Mouse (Mus musculus): ENCODE measurements around the gene Sparcl1. TPM values are rescaled to one million over a fixed set of nuclear protein-coding genes. Genes with fewer than 3 reads are reported as not detected.
A peak's percentile ranks its signal among the peaks of the same experiment; 100 is the strongest.

Sparcl1 gene
- polyA plus RNA-seq, 1 experiment from 2014 or later: 49.8 TPM

DNA sequence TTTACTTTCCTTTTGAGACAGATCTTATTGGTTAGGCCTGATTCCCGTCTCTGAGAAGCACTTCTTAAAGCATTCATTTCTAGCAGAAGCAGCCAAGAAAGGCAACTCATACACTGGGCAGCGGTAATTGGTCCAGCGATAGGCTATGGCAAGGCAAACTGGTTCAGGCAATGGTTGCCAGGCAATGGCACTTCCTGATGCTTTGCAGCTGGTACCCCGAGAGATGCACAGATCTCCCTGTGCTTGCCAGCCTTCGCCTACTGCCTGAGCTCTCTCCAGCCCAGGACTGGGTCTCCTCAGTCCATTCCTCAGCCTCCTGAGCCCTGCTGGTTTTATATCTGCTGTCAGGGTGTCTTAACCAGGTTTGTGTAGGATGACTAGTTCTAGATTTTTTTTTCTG, 53.1 kb downstream of the Sparcl1 start:
- no peaks in the 10 kb centered on the region; the same call in 1 of the 2 replicates for H3K36me3 ChIP-seq (ENCODE audit: control insufficient read depth, insufficient read depth, low read length)
- H3K27ac ChIP-seq (ENCODE audit: low read depth, low read length): no peak overlapping the region
- H3K9me3 ChIP-seq (ENCODE audit: control insufficient read depth, low read length): no peaks in the 10 kb centered on the region
- no peak overlapping the region for H3K9ac ChIP-seq (ENCODE audit: low read length)
- no peak overlapping the region for H3K4me2 ChIP-seq
- H3K4me1 ChIP-seq (ENCODE audit: control insufficient read depth, insufficient read depth, low read length): no peaks in the 10 kb centered on the region
- DNase-seq (ENCODE audit: low spot score, missing footprints) (no peak), ATAC-seq (ENCODE audit: low FRiP score) (no peak)
- no peak overlapping the region for H3K4me3 ChIP-seq (ENCODE audit: low read depth, low read length)
- 93% methylated on average over 5 of the region's 5 CpGs for WGBS
- H3K27me3 ChIP-seq (ENCODE audit: control insufficient read depth, insufficient read depth, low read length): no peaks in the 10 kb centered on the region

DNA sequence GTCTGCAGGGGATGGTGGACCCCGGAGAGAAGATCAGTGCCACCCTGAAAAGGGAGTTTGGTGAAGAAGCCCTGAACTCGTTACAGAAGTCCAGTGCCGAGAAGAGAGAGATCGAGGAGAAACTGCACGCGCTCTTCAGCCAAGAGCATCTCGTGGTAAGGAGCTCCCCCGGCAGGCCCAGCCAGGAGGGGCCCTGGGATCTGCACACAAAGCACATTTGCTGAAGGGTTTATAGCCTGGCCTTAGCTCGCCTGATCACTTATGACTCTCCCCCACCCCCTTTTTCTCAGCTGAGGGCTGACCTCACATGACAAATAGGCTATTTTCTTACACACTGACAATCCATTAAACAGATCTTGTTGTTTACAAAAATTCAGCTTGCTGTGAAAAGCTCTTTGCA, 53.9 kb downstream of the Sparcl1 start:
- no peaks in the 10 kb centered on the region for H3K27me3 ChIP-seq (ENCODE audit: control insufficient read depth, insufficient read depth, low read length)
- no peak overlapping the region for H3K27ac ChIP-seq (ENCODE audit: low read depth, low read length)
- H3K36me3 ChIP-seq (ENCODE audit: control insufficient read depth, insufficient read depth, low read length): no peaks in the 10 kb centered on the region; the same call in 1 of the 2 replicates
- DNase-seq (ENCODE audit: low spot score, missing footprints): no peak
- no peak overlapping the region for H3K9ac ChIP-seq (ENCODE audit: low read length)
- no peak overlapping the region for H3K4me3 ChIP-seq (ENCODE audit: low read depth, low read length)
- H3K4me2 ChIP-seq: no peak overlapping the region
- no peaks in the 10 kb centered on the region for H3K4me1 ChIP-seq (ENCODE audit: control insufficient read depth, insufficient read depth, low read length)
- no peak for ATAC-seq (ENCODE audit: low FRiP score)
- 84% methylated on average over 9 of the region's 9 CpGs for WGBS
- H3K9me3 ChIP-seq (ENCODE audit: control insufficient read depth, low read length): no peaks in the 10 kb centered on the region

DNA sequence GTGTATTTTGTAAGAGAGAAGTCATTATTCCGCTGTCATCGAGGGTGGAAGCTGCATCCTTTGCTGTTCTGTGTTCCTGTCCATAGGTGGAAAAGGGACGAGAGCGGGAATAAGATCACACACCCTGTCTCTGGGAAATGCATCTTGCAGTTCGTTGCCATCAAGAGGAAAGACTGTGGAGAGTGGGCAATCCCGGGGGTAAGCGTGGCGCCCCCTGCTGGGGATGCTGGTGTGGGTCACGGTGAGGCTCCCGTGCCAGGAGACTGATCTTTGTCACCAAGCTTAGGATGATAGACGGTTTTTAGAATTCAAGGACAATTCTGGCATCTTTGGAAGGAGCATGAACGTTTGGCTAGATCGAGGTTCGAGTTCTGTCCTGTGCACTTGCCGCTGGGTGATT, 55.5 kb downstream of the Sparcl1 start:
- Histone ChIP-seq H3K4me3 (ENCODE audit: low read depth, low read length) (no peak overlapping the region), H3K36me3 (ENCODE audit: control insufficient read depth, insufficient read depth, low read length) (no peaks in the 10 kb centered on the region; the same call in 1 of the 2 replicates), H3K27ac (ENCODE audit: low read depth, low read length) (no peak overlapping the region), H3K27me3 (ENCODE audit: control insufficient read depth, insufficient read depth, low read length) (no peaks in the 10 kb centered on the region), H3K9ac (ENCODE audit: low read length) (no peak overlapping the region), H3K9me3 (ENCODE audit: control insufficient read depth, low read length) (no peaks in the 10 kb centered on the region), H3K4me2 (no peak overlapping the region), H3K4me1 (ENCODE audit: control insufficient read depth, insufficient read depth, low read length) (no peaks in the 10 kb centered on the region)
- 0 out of 2 replicates have a peak, but pooled peaks have one; percentile 9 for ATAC-seq (ENCODE audit: low FRiP score)
- no peak for DNase-seq (ENCODE audit: low spot score, missing footprints)
- WGBS: 62% methylated on average over 15 of the region's 15 CpGs

DNA sequence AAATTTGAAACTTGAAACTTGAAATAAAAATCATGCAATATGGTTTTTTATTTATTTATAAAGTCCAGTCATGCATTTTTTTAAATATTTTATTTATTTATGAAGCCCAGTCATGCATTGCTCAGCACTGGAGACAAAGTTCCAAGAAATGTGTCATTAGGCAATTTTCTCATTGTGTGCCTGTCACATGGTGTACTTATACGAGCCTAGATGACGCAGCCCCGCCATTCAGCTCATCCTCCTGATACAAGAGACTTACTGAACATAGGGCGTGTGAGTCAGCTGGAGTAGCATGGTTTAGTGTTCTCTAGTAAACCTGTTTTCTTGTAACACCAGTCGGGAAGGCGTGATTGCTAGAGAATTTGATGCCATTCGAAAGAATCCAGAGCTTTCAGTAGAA, 57.2 kb downstream of the Sparcl1 start:
- Histone ChIP-seq H3K9ac (ENCODE audit: low read length) (no peak overlapping the region), H3K27me3 (ENCODE audit: control insufficient read depth, insufficient read depth, low read length) (no peaks in the 10 kb centered on the region), H3K36me3 (ENCODE audit: control insufficient read depth, insufficient read depth, low read length) (peaks cover 6% of the 10 kb centered on the region), H3K9me3 (ENCODE audit: control insufficient read depth, low read length) (no peaks in the 10 kb centered on the region), H3K4me3 (ENCODE audit: low read depth, low read length) (no peak overlapping the region), H3K27ac (ENCODE audit: low read depth, low read length) (no peak overlapping the region), H3K4me1 (ENCODE audit: control insufficient read depth, insufficient read depth, low read length) (no peaks in the 10 kb centered on the region), H3K4me2 (no peak overlapping the region)
- ATAC-seq (ENCODE audit: low FRiP score): no peak
- WGBS: 92% methylated on average over 7 of the region's 7 CpGs
- no peak for DNase-seq (ENCODE audit: low spot score, missing footprints)

DNA sequence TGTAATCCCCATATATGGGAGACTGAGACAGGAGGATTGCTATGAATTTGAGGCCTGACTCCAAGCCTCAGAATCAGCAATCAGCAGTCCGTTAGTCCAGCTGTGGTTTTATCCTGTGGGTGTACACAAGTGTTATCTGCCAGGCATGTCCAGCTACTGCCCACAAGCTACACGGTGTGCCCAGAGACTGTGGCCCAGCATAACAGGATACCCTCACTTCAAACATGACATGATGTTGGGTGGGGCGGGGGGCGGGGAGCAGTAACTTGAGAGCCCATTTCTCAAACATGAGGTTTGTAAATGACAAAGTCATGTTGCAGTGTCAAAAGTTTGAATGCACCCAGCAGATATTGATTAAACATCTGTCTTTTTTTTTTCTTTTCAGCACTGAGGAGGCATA, 57.7 kb downstream of the Sparcl1 start:
- Histone ChIP-seq H3K27me3 (ENCODE audit: control insufficient read depth, insufficient read depth, low read length) (no peaks in the 10 kb centered on the region), H3K36me3 (ENCODE audit: control insufficient read depth, insufficient read depth, low read length) (peaks cover 10% of the 10 kb centered on the region), H3K9ac (ENCODE audit: low read length) (no peak overlapping the region), H3K9me3 (ENCODE audit: control insufficient read depth, low read length) (no peaks in the 10 kb centered on the region), H3K27ac (ENCODE audit: low read depth, low read length) (no peak overlapping the region), H3K4me3 (ENCODE audit: low read depth, low read length) (no peak overlapping the region), H3K4me1 (ENCODE audit: control insufficient read depth, insufficient read depth, low read length) (no peaks in the 10 kb centered on the region), H3K4me2 (no peak overlapping the region)
- DNase-seq (ENCODE audit: low spot score, missing footprints) (no peak), ATAC-seq (ENCODE audit: low FRiP score) (no peak)
- 91% methylated on average over 4 of the region's 4 CpGs for WGBS

DNA sequence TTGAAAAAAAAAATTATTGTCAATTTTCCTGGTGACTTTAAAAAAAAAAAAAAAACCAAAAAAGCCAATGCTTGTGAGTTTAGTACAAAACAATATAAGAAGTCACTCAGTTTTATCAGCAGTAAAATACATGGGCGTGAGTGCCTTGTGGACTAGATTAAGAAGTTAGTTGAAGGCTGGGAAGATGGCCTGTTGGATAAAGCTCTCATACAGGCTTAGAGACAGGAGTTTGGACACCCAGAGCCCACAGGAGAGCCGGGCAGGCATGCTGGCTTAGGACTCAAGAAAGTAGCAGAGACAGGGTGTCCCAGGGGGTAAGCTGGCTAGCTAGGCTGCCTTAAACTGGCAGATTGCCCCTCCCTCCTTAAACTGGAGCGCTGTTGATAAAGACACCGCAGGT, 58.6 kb downstream of the Sparcl1 start:
- no peak overlapping the region for H3K27ac ChIP-seq (ENCODE audit: low read depth, low read length)
- no peaks in the 10 kb centered on the region for H3K9me3 ChIP-seq (ENCODE audit: control insufficient read depth, low read length)
- peaks cover 10% of the 10 kb centered on the region for H3K36me3 ChIP-seq (ENCODE audit: control insufficient read depth, insufficient read depth, low read length)
- no peak overlapping the region for H3K4me3 ChIP-seq (ENCODE audit: low read depth, low read length)
- no peak for DNase-seq (ENCODE audit: low spot score, missing footprints)
- ATAC-seq (ENCODE audit: low FRiP score): no peak
- H3K4me1 ChIP-seq (ENCODE audit: control insufficient read depth, insufficient read depth, low read length): no peaks in the 10 kb centered on the region
- H3K27me3 ChIP-seq (ENCODE audit: control insufficient read depth, insufficient read depth, low read length): no peaks in the 10 kb centered on the region
- no peak overlapping the region for H3K4me2 ChIP-seq
- H3K9ac ChIP-seq (ENCODE audit: low read length): no peak overlapping the region
- 94% methylated on average over 4 of the region's 4 CpGs for WGBS

DNA sequence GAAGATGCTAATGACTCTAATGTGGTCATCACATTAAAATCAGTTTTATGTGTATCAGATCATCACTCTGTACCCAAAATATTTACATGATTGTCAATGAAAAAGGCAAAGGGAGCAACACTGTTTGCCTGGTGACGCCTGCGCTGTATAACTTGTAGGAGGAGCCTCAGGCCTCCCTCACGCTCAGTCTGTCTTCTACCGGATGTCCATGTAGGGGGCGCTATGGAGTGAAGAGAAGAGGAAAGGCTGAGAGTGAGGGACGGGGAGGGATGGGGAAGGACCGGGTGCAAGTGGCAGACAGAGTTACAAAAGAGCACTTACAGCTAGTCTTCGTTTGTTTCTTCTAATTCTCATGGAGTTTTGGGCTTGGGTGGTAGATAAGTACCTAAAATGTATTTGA, 60.6 kb downstream of the Sparcl1 start:
- WGBS: 58% methylated on average over 8 of the region's 8 CpGs
- Histone ChIP-seq H3K27ac (ENCODE audit: low read depth, low read length) (no peak overlapping the region), H3K4me3 (ENCODE audit: low read depth, low read length) (no peak overlapping the region), H3K36me3 (ENCODE audit: control insufficient read depth, insufficient read depth, low read length) (peaks cover 10% of the 10 kb centered on the region), H3K9ac (ENCODE audit: low read length) (no peak overlapping the region), H3K27me3 (ENCODE audit: control insufficient read depth, insufficient read depth, low read length) (no peaks in the 10 kb centered on the region), H3K9me3 (ENCODE audit: control insufficient read depth, low read length) (no peaks in the 10 kb centered on the region), H3K4me1 (ENCODE audit: control insufficient read depth, insufficient read depth, low read length) (peaks cover 1% of the 10 kb centered on the region; the same call in 1 of the 2 replicates), H3K4me2 (no peak overlapping the region)
- no peak for ATAC-seq (ENCODE audit: low FRiP score)
- DNase-seq (ENCODE audit: low spot score, missing footprints): no peak

DNA sequence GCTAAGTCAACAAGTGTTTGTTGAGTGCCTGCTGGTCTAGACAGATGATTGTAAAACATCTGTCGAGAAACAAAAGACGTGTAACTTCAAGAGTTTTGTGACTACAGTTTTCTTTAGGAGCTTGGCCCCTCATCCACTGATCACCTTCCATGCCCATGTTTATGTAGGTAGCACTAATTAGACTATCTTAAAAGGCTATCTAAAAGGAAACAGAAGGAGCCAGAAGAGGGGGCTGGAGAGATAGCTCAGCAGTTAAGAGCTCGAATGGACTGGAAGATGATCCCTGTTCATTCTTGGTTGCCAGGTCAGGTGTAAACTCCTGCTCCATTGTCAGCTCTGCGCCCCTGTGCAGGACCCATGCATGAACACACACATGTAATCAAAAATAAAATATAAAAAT, 65.4 kb downstream of the Sparcl1 start:
- no peak for DNase-seq (ENCODE audit: low spot score, missing footprints)
- Histone ChIP-seq H3K4me3 (ENCODE audit: low read depth, low read length) (peak overlapping the region; percentile 68; the same call in 1 of the 2 replicates), H3K27ac (ENCODE audit: low read depth, low read length) (no peak overlapping the region), H3K9ac (ENCODE audit: low read length) (no peak overlapping the region), H3K9me3 (ENCODE audit: control insufficient read depth, low read length) (no peaks in the 10 kb centered on the region), H3K27me3 (ENCODE audit: control insufficient read depth, insufficient read depth, low read length) (no peaks in the 10 kb centered on the region), H3K4me2 (peak overlapping the region; percentile 46), H3K4me1 (ENCODE audit: control insufficient read depth, insufficient read depth, low read length) (peaks cover 4% of the 10 kb centered on the region; the same call in 1 of the 2 replicates), H3K36me3 (ENCODE audit: control insufficient read depth, insufficient read depth, low read length) (peaks cover 10% of the 10 kb centered on the region)
- WGBS: 59% methylated on average over 4 of the region's 4 CpGs
- no peak for ATAC-seq (ENCODE audit: low FRiP score)

DNA sequence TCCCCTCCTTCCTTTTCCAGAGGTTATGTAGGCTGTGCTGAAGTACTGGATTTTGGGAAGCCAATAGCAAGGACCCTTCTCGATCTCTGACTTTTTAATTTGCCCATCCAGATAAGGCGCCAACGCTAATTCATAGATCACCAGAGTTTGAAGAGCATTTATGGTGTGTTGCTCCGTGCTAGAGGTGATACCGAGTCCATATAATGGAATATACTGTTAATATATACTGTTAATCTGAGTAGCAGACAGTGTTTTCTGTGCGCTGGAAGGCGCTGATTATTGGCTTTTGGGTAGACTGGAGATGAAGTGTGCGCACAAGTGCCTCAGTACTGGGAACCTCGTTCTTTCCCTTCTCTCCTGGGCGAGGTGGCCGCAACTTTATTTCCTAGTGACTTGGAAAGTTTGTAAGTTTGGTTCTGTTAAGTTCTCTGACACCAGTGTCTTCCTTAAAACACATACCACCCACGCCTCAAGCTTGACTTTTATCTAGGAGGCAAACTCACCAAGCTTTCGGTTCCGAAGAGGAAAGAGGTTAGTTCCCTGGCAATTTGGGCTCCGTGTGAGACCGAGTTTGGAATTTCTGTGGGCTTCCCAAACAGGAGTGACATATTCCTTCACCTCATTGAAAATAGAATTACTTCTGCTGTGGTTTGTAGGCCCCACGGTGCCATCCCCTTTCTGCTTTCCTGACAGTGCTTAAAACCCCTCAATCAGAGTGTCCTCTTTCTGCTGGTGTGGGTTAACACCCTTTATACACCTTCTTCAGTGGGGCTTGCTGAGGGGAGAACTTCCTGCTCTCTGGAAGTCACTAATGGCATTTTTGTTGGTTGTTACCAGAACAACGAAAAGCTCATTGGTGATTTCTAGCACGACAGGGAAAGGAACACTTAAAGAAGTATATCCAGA, 66.1 kb downstream of the Sparcl1 start:
- Histone ChIP-seq H3K36me3 (ENCODE audit: control insufficient read depth, insufficient read depth, low read length) (peaks cover 10% of the 10 kb centered on the region), H3K4me3 (ENCODE audit: low read depth, low read length) (peak overlapping the region; percentile 68), H3K4me1 (ENCODE audit: control insufficient read depth, insufficient read depth, low read length) (peaks cover 4% of the 10 kb centered on the region; the same call in 1 of the 2 replicates), H3K9me3 (ENCODE audit: control insufficient read depth, low read length) (no peaks in the 10 kb centered on the region), H3K27me3 (ENCODE audit: control insufficient read depth, insufficient read depth, low read length) (no peaks in the 10 kb centered on the region), H3K4me2 (peak overlapping the region; percentile 46), H3K27ac (ENCODE audit: low read depth, low read length) (no peak overlapping the region; the same call in 1 of the 2 replicates), H3K9ac (ENCODE audit: low read length) (peak overlapping the region; percentile 88)
- ATAC-seq (ENCODE audit: low FRiP score) (no peak; the same call in 1 of the 2 replicates), DNase-seq (ENCODE audit: low spot score, missing footprints) (no peak)
- WGBS: 13% methylated on average over 19 of the region's 19 CpGs

Data from midbrain, embryonic 11.5 days (tissue).